Mouse (Mus musculus) MEL (cell line): ENCODE measurements around the gene Lrrc4c. TPM values are rescaled to one million over a fixed set of nuclear protein-coding genes. Genes with fewer than 3 reads are reported as not detected.

ENCODE experiments used
- DNase-seq: peaks from one replicate; pipeline ENCODE4 v3.0.0; 2011; ENCODE audit warnings: low read depth, low spot score
- H3K27ac ChIP-seq: 2 replicates; pipeline ENCODE4 v1.5.1; 2012; ENCODE audit warnings: low read depth, mild to moderate bottlenecking, control low read depth, low read length, moderate library complexity; ENCODE audit not compliant: control insufficient read depth
- H3K27me3 ChIP-seq, 2 experiments: fragments of 150-350 bp in 1 of 2; sonication (generic) in 1 of 2; 2 replicates each; pipeline ENCODE4 v1.6.1; 2012; ENCODE audit warnings: low read length in 2 of 2, mild to moderate bottlenecking in 2 of 2, improper control_type of control experiment in 1 of 2, moderate library complexity in 1 of 2; ENCODE audit not compliant: insufficient read depth in 2 of 2, control insufficient read depth in 1 of 2
- H3K36me3 ChIP-seq, 2 experiments: 2 replicates each; pipeline ENCODE4 v1.6.1; 2012 to 2014; ENCODE audit warnings: low read length in 2 of 2, improper control_type of control experiment in 1 of 2, inconsistent platforms in 1 of 2, mild to moderate bottlenecking in 1 of 2; ENCODE audit not compliant: insufficient read depth in 2 of 2, control insufficient read depth in 1 of 2
- H3K4me1 ChIP-seq, 2 experiments: fragments of 150-350 bp in 1 of 2; sonication (generic) in 1 of 2; 2 replicates each; pipeline ENCODE4 v1.6.1; 2012; ENCODE audit warnings: low read length in 2 of 2, improper control_type of control experiment in 1 of 2, mild to moderate bottlenecking in 1 of 2; ENCODE audit not compliant: insufficient read depth in 2 of 2, control insufficient read depth in 1 of 2
- H3K4me3 ChIP-seq, 2 experiments: fragments of 150-350 bp in 1 of 2; sonication (generic) in 1 of 2; 2 replicates each; pipeline ENCODE4 v1.5.1; 2012; ENCODE audit warnings: low read depth in 2 of 2, low read length in 2 of 2, mild to moderate bottlenecking in 2 of 2, moderate library complexity in 2 of 2, control low read depth in 1 of 2, improper control_type of control experiment in 1 of 2; ENCODE audit not compliant: control insufficient read depth in 1 of 2, insufficient read depth in 1 of 2
- H3K79me2 ChIP-seq: 2 replicates; pipeline ENCODE4 v1.6.1; 2012; ENCODE audit warnings: mild to moderate bottlenecking, low read length, moderate library complexity; ENCODE audit not compliant: control insufficient read depth, poor library complexity, insufficient read depth
- H3K9ac ChIP-seq: 2 replicates; pipeline ENCODE4 v1.6.1; 2012; ENCODE audit warnings: low read depth, mild to moderate bottlenecking, control low read depth, low read length, moderate library complexity; ENCODE audit not compliant: control insufficient read depth, poor library complexity, severe bottlenecking
- H3K9me3 ChIP-seq: fragments of 150-350 bp; sonication (generic); replicated peaks from 2 replicates; pipeline ENCODE4 v1.6.1; 2012; ENCODE audit warnings: mild to moderate bottlenecking, low read length, improper control_type of control experiment, moderate library complexity; ENCODE audit not compliant: insufficient read depth
- CHD2 ChIP-seq: IDR thresholded peaks from 2 replicates; pipeline ENCODE4 v1.6.1; 2011; ENCODE audit warnings: low read length, improper control_type of control experiment
- E2F4 ChIP-seq: IDR thresholded peaks from 2 replicates; pipeline ENCODE4 v1.6.1; 2011; ENCODE audit warnings: low read depth, low read length, improper control_type of control experiment, borderline replicate concordance
- EP300 ChIP-seq, 2 experiments: IDR thresholded peaks; 2 replicates each; pipeline ENCODE4 v1.6.1; 2011; ENCODE audit warnings: improper control_type of control experiment in 2 of 2, low read length in 2 of 2, low read depth in 1 of 2, mild to moderate bottlenecking in 1 of 2
- ETS1 ChIP-seq: IDR thresholded peaks from 2 replicates; pipeline ENCODE4 v1.6.1; 2012; ENCODE audit warnings: low read depth, mild to moderate bottlenecking, inconsistent platforms, low read length, improper control_type of control experiment, moderate library complexity
- GABPA ChIP-seq: IDR thresholded peaks from 2 replicates; pipeline ENCODE4 v1.6.1; 2012; ENCODE audit warnings: low read depth, mild to moderate bottlenecking, inconsistent platforms, low read length, improper control_type of control experiment, moderate library complexity
- GATA1 ChIP-seq: IDR thresholded peaks from 2 replicates; pipeline ENCODE4 v1.6.1; 2011; ENCODE audit warnings: low read depth, low read length, improper control_type of control experiment
- MAX ChIP-seq: IDR thresholded peaks from 2 replicates; pipeline ENCODE4 v1.6.1; 2011; ENCODE audit warnings: low read length, improper control_type of control experiment
- MAZ ChIP-seq: IDR thresholded peaks from 2 replicates; pipeline ENCODE4 v1.6.1; 2012; ENCODE audit warnings: low read depth, mild to moderate bottlenecking, inconsistent platforms, low read length, improper control_type of control experiment
- MXI1 ChIP-seq: IDR thresholded peaks from 2 replicates; pipeline ENCODE4 v1.6.1; 2011; ENCODE audit warnings: mild to moderate bottlenecking, low read depth, low read length, improper control_type of control experiment
- MYC ChIP-seq: IDR thresholded peaks from 2 replicates; pipeline ENCODE4 v1.6.1; 2011; ENCODE audit warnings: low read depth, mild to moderate bottlenecking, low read length, improper control_type of control experiment, moderate library complexity
- POLR2A ChIP-seq, 2 experiments: IDR thresholded peaks; 2 replicates each; pipeline ENCODE4 v1.6.1; 2011 to 2012; ENCODE audit warnings: low read length in 2 of 2, mild to moderate bottlenecking in 2 of 2, control low read depth in 1 of 2, improper control_type of control experiment in 1 of 2, low read depth in 1 of 2, moderate library complexity in 1 of 2; ENCODE audit not compliant: control insufficient read depth in 1 of 2, insufficient read depth in 1 of 2, poor library complexity in 1 of 2
- RAD21 ChIP-seq: IDR thresholded peaks from 2 replicates; pipeline ENCODE4 v1.6.1; 2011; ENCODE audit warnings: mild to moderate bottlenecking, low read depth, low read length, improper control_type of control experiment
- SIN3A ChIP-seq: IDR thresholded peaks from 2 replicates; pipeline ENCODE4 v1.6.1; 2012; ENCODE audit warnings: low read length, improper control_type of control experiment, inconsistent platforms
- SMC3 ChIP-seq: IDR thresholded peaks from 2 replicates; pipeline ENCODE4 v1.6.1; 2011; ENCODE audit warnings: low read depth, low read length, improper control_type of control experiment
- TAL1 ChIP-seq: IDR thresholded peaks from 2 replicates; pipeline ENCODE4 v1.6.1; 2012; ENCODE audit warnings: mild to moderate bottlenecking, inconsistent platforms, low read length, moderate library complexity, mixed read lengths
- TCF12 ChIP-seq: IDR thresholded peaks from 2 replicates; pipeline ENCODE4 v1.6.1; 2014; ENCODE audit warnings: low read depth, mild to moderate bottlenecking, inconsistent platforms, low read length, improper control_type of control experiment, moderate library complexity
- USF2 ChIP-seq, 2 experiments: IDR thresholded peaks; 2 replicates each; pipeline ENCODE4 v1.6.1; 2011 to 2012; ENCODE audit warnings: improper control_type of control experiment in 2 of 2, low read length in 2 of 2, borderline replicate concordance in 1 of 2, inconsistent platforms in 1 of 2, low read depth in 1 of 2, mild to moderate bottlenecking in 1 of 2; ENCODE audit not compliant: insufficient read depth in 1 of 2
- ZMIZ1 ChIP-seq: IDR thresholded peaks from 2 replicates; pipeline ENCODE4 v1.6.1; 2012; ENCODE audit warnings: low read depth, mild to moderate bottlenecking, inconsistent platforms, low read length, improper control_type of control experiment, moderate library complexity
- ZNF384 ChIP-seq: IDR thresholded peaks from 2 replicates; pipeline ENCODE4 v1.6.1; 2012; ENCODE audit warnings: low read depth, mild to moderate bottlenecking, inconsistent platforms, low read length, improper control_type of control experiment
- polyA plus RNA-seq, 2 experiments: library from polyadenylated mRNA; stranded (reverse) in 1 of 2; unstranded in 1 of 2; fragments of >175 nt in 1 of 2; fragments of >200 nt in 1 of 2; gene quantifications; 2 replicates each; pipeline versions ENCODE4 v1.2.1 to v1.2.4; 2012; ENCODE audit warnings: low replicate concordance in 2 of 2, low read depth in 1 of 2; ENCODE audit not compliant: insufficient read length in 2 of 2, insufficient read depth in 1 of 2, missing spikeins in 1 of 2
- total RNA-seq: library from RNA; depleted of rRNA; stranded (reverse); fragments of 300-350 nt; gene quantifications from 2 replicates; pipeline ENCODE4 v1.2.3, GENCODE M21; 2012

Lrrc4c gene
- total and polyA plus RNA-seq, 3 experiments: not detected

DNA sequence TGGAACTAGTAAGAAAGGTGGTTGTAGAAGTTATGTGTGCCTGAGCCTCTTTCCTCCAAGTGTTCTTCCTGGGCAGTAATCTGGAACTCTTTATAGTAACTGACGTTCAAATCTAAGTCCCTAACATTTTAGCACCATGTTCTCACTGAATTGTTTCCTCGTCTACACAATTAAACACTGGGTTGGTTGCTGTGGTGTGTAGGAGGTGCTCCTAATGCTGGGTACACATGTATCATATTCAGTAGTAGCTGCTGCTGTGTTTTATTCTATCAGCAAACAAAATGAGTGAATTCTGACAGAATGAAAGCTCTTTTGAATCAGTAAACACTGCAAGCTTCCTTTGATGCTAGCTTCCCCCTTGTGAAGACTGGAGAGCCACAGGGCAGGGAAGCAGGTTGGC lies 1246.5 kb downstream of the Lrrc4c start:
- Histone ChIP-seq H3K9ac (no peak overlapping the region), H3K27ac (no peak overlapping the region), H3K4me3 (no peak overlapping the region), H3K9me3 (no peaks in the 10 kb centered on the region), H3K4me1 (no peaks in the 10 kb centered on the region), H3K36me3 (no peaks in the 10 kb centered on the region), H3K79me2 (no peaks in the 10 kb centered on the region), H3K27me3 (no peaks in the 10 kb centered on the region)
- no peak for TF ChIP-seq MXI1
- no peak for TF ChIP-seq TCF12
- no peak for TF ChIP-seq E2F4
- TF ChIP-seq POLR2A (IDR thresholded peaks at IDR 0.05; ENCODE audit: control insufficient read depth in 1 of 2, insufficient read depth in 1 of 2, low read depth in 1 of 2, low read length in 2 of 2, poor library complexity in 1 of 2): no peak
- TF ChIP-seq MAX: no peak
- no peak for TF ChIP-seq ETS1
- no peak for TF ChIP-seq SIN3A
- no peak for TF ChIP-seq SMC3
- TF ChIP-seq GATA1: no peak
- TF ChIP-seq MAZ: no peak
- no peak for TF ChIP-seq USF2 (IDR thresholded peaks at IDR 0.05; ENCODE audit: borderline replicate concordance in 1 of 2, insufficient read depth in 1 of 2, low read depth in 1 of 2, low read length in 2 of 2)
- TF ChIP-seq GABPA: no peak
- no peak for TF ChIP-seq MYC
- TF ChIP-seq EP300 (IDR thresholded peaks at IDR 0.05; ENCODE audit: low read depth in 1 of 2, low read length in 2 of 2): no peak
- TF ChIP-seq TAL1: no peak
- no peak for TF ChIP-seq CHD2
- no peak for DNase-seq

DNA sequence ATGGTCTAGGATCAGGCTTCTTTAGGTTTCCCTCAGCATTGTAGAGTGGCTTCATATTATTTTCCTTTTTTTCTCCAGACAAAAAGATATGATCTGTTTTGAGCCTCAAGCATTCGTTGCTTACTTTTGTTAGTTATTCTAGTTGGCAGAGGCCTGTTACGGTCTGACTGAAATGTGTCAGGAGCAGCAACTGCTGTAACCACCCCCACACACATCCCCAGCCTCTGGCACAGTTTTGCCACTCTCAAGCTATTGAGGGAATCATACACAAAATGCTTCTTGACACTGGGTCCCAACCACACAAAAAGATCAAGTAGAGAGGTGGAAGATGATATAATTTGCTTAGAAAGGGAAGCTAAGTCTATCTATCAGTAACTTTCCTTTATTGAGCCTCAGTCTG lies 1251.0 kb downstream of the Lrrc4c start:
- Histone ChIP-seq H3K4me3 (no peak overlapping the region), H3K36me3 (no peaks in the 10 kb centered on the region), H3K9ac (no peak overlapping the region), H3K4me1 (no peaks in the 10 kb centered on the region), H3K27ac (no peak overlapping the region), H3K9me3 (no peaks in the 10 kb centered on the region), H3K79me2 (no peaks in the 10 kb centered on the region), H3K27me3 (no peaks in the 10 kb centered on the region)
- DNase-seq: no peak
- TF ChIP-seq E2F4: no peak
- TF ChIP-seq MYC: no peak
- TF ChIP-seq RAD21: no peak
- no peak for TF ChIP-seq ZMIZ1
- TF ChIP-seq ZNF384: no peak
- no peak for TF ChIP-seq ETS1
- no peak for TF ChIP-seq GABPA
